Mouse (Mus musculus) embryonic facial prominence, embryonic 15.5 days (tissue): ENCODE measurements around the gene Atxn1. TPM values are rescaled to one million over a fixed set of nuclear protein-coding genes. Genes with fewer than 3 reads are reported as not detected.

ENCODE experiments used
- ATAC-seq: fragments of 200-750 bp; cut with Nextera tagmentation; 2 replicates; pipeline ENCODE4 v1.8.0; 2017; ENCODE audit warnings: low read depth, moderate TSS enrichment; ENCODE audit not compliant: insufficient number of reproducible peaks, low FRiP score, low TSS enrichment
- H3K27ac ChIP-seq: fragments of 300-500 bp; sonication (generic); replicated peaks from 2 replicates; pipeline ENCODE4 v1.5.1; 2015; ENCODE audit warnings: mild to moderate bottlenecking, inconsistent platforms
- H3K27me3 ChIP-seq: fragments of 300-500 bp; sonication (generic); 2 replicates; pipeline ENCODE4 v1.6.1; 2015; ENCODE audit warnings: inconsistent platforms
- H3K36me3 ChIP-seq: fragments of 300-500 bp; sonication (generic); 2 replicates; pipeline ENCODE4 v1.6.1; 2015; ENCODE audit warnings: mild to moderate bottlenecking, inconsistent platforms
- H3K4me1 ChIP-seq: fragments of 300-500 bp; sonication (generic); 2 replicates; pipeline ENCODE4 v1.6.1; 2015; ENCODE audit warnings: inconsistent platforms
- H3K4me2 ChIP-seq: fragments of 300-500 bp; sonication (generic); replicated peaks from 2 replicates; pipeline ENCODE4 v1.6.1; 2015; ENCODE audit warnings: mild to moderate bottlenecking, inconsistent platforms
- H3K4me3 ChIP-seq: fragments of 300-500 bp; sonication (generic); replicated peaks from 2 replicates; pipeline ENCODE4 v1.5.1; 2015; ENCODE audit warnings: mild to moderate bottlenecking, inconsistent platforms
- H3K9ac ChIP-seq: fragments of 300-500 bp; sonication (generic); 2 replicates; pipeline ENCODE4 v1.6.1; 2015; ENCODE audit warnings: inconsistent platforms
- H3K9me3 ChIP-seq: fragments of 300-500 bp; sonication (generic); replicated peaks from 2 replicates; pipeline ENCODE4 v1.6.1; 2016; ENCODE audit warnings: inconsistent platforms
- WGBS: fragments of 180-500 bp; shearing (Covaris S2); methylation state at CpG from one replicate; pipeline ENCODE4 v1.1.7; 2015; 5-methylcytosine and 5-hydroxymethylcytosine counted together
- polyA plus RNA-seq: library from polyadenylated mRNA; unstranded; fragments of >200 nt; fragmentation: Nextera tagmentation; extraction: Ambion mirVana; gene quantifications from 2 replicates; pipeline ENCODE4 v1.2.1, GENCODE M21; 2015

Gene Atxn1
- polyA plus RNA-seq: 6.7 and 7.2 TPM in 2 replicates

DNA sequence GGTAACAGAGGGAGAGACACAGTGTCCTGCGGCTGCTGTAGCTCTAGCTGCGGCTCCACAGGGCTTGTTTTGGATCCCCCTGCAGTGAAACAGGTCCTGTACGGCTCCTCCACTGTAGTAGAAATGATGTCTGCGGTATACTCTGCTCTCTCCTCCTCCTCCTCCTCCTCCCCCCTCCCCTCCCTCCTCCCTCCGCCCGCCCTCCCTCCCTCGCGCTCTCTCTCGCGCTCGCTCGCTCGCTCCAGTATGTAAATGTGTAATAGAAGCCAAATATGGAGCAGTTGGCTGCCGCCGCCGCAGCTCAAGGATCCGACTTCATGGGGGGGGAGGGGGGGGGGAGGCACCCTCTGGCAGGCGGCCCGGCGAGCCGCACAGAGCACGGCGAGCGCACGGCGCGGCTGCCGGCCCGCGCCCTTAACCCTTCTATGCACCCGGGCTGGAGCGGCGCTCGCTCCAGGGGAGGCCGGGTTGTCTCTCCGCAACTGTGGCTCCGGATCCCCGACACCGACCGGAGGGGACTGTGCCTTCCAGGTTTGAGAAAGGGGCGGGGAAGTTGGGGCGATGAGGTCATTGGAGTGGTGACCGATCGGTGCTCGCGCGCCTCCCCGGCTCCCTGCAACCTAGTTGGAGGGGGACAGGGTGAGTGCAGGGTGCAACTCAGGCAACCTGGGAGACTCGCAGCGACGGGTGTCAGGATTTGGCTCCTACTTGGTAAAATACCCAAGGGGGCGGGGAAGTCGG is at the start of gene Atxn1:
Gene Atxn1, minus strand, starts transcription at position 156 of the 741 bp plus-strand sequence.
- ATAC-seq: peak; percentile 83

DNA sequence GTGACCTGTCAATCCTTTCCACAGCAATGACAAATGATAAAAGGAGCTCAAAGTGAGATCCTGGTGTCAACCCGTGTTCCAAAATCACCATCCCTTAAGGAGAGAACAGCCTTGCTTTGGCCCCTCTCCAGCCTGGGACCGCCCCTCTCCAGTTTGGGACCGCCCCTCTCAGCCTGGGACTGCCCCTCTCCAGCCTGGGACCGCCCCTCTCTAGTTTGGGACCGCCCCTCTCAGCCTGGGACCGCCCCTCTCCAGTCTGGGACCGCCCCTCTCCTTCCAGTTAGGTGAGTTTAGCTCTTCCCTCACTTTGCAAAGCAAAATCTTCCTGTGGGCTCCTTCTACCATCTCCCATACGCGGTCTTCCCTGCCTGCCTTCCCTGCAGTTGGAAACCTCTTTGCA is 46.4 kb upstream of the Atxn1 start:
- Histone ChIP-seq H3K4me1 (peaks cover 12% of the 10 kb centered on the region), H3K4me3 (no peak overlapping the region), H3K4me2 (no peak overlapping the region), H3K27ac (no peak overlapping the region), H3K27me3 (no peaks in the 10 kb centered on the region), H3K9me3 (no peaks in the 10 kb centered on the region), H3K36me3 (no peaks in the 10 kb centered on the region), H3K9ac (no peak overlapping the region)
- WGBS: 28% methylated on average over 9 of the region's 9 CpGs
- no peak for ATAC-seq

More for the DNA sequence above, at the start of gene Atxn1:
- peak within 1 kb of the TSS; percentile 90 for H3K9ac ChIP-seq
- no peaks in the 10 kb centered on the region for H3K9me3 ChIP-seq
- WGBS: under 1% methylated on average over 52 of the region's 53 CpGs
- peaks cover 40% of the 10 kb centered on the region for H3K4me1 ChIP-seq
- no peaks in the 10 kb centered on the region for H3K36me3 ChIP-seq
- no peaks in the 10 kb centered on the region for H3K27me3 ChIP-seq
- peak within 1 kb of the TSS; percentile 94 for H3K27ac ChIP-seq
- peak within 1 kb of the TSS; percentile 93 for H3K4me2 ChIP-seq
- peak within 1 kb of the TSS; percentile 87 for H3K4me3 ChIP-seq

DNA sequence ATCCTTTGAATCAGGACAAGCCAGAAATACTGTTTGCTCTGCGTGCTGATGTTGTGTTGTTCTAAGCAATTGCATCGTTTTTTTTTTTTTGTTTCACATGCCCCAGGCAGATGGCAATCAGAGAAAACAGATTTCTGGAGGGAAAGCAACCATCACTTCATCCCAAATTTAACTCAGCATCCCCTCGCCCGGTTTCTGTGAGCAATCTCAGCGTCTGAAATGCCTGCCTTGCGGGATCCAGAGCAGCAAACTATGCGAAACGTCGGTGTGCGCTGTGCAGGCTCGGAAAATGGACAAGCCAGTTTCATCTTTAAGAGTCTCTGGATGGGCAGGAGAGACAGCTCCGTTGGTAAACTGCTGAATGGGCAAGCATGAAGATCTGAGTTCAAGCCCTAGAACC is 45.3 kb upstream of the Atxn1 start:
- Histone ChIP-seq H3K36me3 (no peaks in the 10 kb centered on the region), H3K4me3 (no peak overlapping the region), H3K27ac (no peak overlapping the region), H3K4me2 (no peak overlapping the region), H3K9ac (no peak overlapping the region), H3K4me1 (peaks cover 20% of the 10 kb centered on the region), H3K27me3 (no peaks in the 10 kb centered on the region), H3K9me3 (no peaks in the 10 kb centered on the region)
- 60% methylated on average over 12 of the region's 12 CpGs for WGBS
- ATAC-seq: no peak

DNA sequence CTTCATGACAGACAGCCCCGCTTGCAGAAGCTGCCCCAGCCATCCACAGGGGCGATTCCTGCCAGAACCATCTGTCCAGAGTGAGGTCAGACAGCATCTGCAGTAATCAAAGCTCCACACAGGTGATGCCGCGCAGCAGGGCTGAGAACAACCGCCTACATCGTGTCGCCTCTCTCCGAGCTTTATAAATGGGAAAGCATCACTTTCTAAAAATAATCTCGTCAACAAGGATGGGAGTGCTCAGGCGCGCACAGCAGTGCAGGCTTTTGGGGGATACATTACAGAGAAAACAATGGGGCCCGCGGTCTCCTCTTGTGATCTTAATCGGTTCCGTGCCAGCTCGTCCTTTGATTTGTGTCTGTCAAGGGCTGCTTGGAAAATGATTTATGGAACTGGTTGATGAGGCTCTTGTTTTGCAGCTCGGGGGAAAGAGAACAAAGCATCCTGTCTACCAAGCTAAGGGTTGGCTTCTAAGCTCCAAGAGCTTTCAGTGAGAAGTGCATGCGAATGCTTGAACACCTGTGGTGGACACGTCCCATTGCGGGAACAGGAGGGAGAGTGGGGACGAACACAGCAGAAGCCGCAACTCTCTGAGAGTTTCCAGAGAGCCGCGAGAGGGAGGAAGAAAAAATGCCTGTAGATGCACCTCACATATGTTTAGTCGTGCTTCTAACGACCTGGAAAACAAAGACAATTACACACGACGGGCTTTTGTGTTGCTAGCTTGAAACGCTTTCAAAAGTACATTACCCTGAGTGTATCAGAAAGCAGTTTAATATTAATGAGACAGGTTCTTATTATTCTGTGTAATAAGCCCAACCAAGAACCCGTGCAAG is 44.2 kb upstream of the Atxn1 start:
- no peak for ATAC-seq
- Histone ChIP-seq H3K4me3 (peak overlapping the region; percentile 17; the same call in 1 of the 2 replicates), H3K4me1 (peaks cover 20% of the 10 kb centered on the region), H3K4me2 (peak overlapping the region; percentile 44), H3K9me3 (no peaks in the 10 kb centered on the region), H3K27me3 (no peaks in the 10 kb centered on the region), H3K9ac (no peak overlapping the region), H3K36me3 (no peaks in the 10 kb centered on the region), H3K27ac (no peak overlapping the region)
- 11% methylated on average over 30 of the region's 30 CpGs for WGBS

DNA sequence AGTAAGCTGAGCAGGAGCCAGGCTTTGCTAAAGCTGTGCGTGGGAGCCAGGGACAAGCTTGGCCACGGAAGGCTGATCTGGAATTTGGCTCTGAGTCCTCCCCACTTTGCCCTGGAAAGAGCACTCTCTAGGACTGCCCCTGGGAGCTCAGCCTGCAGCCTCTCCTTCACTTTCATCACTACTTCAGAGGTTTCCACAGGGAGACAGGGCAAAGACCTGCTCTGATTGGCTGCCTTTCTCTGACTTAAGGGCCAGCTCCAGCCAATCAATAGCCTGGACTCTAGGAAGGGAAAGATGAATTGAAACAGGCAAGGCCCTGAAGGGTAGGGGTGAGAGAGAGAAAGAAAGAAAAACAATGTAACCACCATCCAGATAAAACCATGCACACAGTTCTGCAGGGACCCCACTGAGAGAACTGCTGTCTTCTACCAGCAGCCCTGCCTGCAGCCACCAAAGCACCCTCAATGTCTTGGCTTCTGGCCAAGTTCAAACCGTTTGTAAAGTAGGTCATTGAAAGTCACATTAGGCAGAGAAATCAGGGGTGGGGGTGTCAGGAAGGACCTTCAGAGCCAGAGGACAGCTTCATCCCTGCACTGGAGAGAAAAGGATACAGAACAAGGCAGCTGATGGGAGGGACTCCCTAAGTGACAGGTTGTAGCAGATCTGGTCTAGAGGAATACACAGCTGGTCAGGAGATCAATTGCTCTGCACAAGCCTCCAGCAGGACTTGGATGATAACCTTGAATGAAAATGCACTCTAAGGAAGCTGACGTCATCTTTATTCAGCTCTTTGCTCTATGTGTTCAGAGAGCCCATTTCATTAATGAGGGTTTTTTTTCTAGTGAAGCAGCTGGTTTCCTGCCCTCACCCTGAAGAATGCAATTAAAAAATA is 41.6 kb upstream of the Atxn1 start:
- Histone ChIP-seq H3K4me3 (no peak overlapping the region), H3K36me3 (no peaks in the 10 kb centered on the region), H3K9ac (no peak overlapping the region), H3K9me3 (no peaks in the 10 kb centered on the region), H3K4me2 (peak overlapping the region; percentile 21; the same call in 1 of the 2 replicates), H3K27ac (peak overlapping the region; percentile 60), H3K4me1 (peaks cover 28% of the 10 kb centered on the region), H3K27me3 (no peaks in the 10 kb centered on the region)
- 12% methylated on average over 4 of the region's 4 CpGs for WGBS
- ATAC-seq: peak; percentile 83

DNA sequence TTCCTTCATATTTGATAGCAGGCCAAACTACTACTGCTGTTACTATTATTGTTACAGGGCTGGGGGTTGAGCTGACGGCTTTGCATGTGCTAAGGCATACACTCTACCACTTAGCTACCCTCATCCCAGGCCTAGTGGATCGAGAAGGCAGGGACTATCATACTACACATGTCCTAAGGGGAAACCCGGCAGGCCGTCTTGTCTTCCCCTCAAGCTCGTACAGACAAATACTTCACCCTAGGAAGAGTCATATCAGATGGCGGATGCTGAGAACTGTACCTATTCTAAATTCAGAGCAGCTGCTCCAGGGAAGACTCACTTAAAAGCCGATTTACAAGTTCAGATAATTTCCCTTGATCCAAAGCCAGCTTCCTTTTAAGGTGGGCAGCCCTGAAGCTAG is 40.8 kb upstream of the Atxn1 start:
- no peaks in the 10 kb centered on the region for H3K27me3 ChIP-seq
- no peak overlapping the region for H3K9ac ChIP-seq
- no peak overlapping the region for H3K4me3 ChIP-seq
- no peaks in the 10 kb centered on the region for H3K36me3 ChIP-seq
- peaks cover 28% of the 10 kb centered on the region for H3K4me1 ChIP-seq
- peak overlapping the region; percentile 60 for H3K27ac ChIP-seq
- 21% methylated on average over 7 of the region's 7 CpGs for WGBS
- H3K9me3 ChIP-seq: no peaks in the 10 kb centered on the region
- H3K4me2 ChIP-seq: 0 out of 2 replicates have a peak overlapping the region, but pooled peaks have one; percentile 21
- ATAC-seq: no peak

DNA sequence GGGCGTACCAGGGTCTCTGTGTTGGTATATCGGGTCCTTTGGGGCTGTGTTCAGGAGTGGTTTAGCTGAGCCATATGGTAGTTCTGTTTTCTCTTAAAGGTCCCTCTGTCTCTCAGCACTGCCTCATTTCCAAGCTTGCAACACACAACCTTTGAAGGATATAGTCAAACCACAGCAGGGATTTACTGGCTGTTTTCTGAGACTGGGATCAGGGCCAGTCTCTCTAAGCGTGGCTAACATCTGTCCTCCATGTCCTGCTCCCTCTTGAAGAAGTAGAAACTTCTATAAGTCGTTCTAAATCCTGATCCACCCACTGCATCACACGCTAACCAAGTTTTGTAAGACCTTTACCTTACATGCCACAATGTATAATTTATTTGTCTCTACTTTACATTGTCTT is 36.5 kb upstream of the Atxn1 start:
- no peak overlapping the region for H3K9ac ChIP-seq
- no peaks in the 10 kb centered on the region for H3K27me3 ChIP-seq
- no peak overlapping the region for H3K4me3 ChIP-seq
- ATAC-seq: no peak
- peaks cover 17% of the 10 kb centered on the region for H3K4me1 ChIP-seq
- H3K27ac ChIP-seq: peak overlapping the region; percentile 40
- H3K4me2 ChIP-seq: no peak overlapping the region
- H3K36me3 ChIP-seq: no peaks in the 10 kb centered on the region
- no peaks in the 10 kb centered on the region for H3K9me3 ChIP-seq
- WGBS: 48% methylated on average over 5 of the region's 5 CpGs

DNA sequence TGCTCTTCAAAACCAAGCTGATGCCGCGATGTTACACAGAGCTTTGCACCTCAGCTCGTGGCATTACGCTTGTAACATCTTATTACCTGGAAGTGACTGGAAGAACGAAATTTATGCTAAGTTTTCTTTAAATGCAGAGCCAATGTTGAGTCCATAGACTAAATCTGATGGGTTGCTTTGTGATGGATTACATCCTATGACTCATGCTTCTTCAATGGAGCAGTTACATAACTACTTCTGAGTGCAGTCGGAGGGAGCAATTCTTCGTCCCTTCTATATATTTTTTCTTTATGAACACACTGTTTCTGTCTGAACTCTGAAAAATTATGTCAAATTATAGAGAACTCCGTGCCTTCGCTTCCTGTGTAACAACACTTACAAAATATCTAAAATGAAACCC is 28.1 kb upstream of the Atxn1 start:
- no peak overlapping the region for H3K4me2 ChIP-seq

DNA sequence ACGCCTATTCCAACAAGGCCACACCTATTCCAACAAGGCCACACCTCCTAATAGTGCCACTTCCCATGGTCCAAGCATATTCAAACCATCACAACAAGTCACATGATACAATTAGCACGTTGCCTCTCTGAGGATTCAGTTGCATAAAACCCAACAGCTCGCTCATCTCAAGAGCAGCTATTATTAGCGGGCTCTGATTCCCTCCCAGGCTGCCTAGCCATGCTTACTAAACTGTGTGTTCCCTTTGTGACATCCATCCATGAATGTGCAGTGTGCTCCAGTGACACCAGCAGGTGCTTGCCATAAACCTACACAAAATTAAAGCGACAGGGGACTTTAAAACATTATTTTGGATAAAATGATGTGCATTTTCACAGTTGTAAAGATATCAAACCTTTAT is 25.7 kb upstream of the Atxn1 start:
- 74% methylated on average over 5 of the region's 5 CpGs for WGBS
- no peak overlapping the region for H3K4me2 ChIP-seq
- H3K36me3 ChIP-seq: no peaks in the 10 kb centered on the region
- no peaks in the 10 kb centered on the region for H3K9me3 ChIP-seq
- H3K9ac ChIP-seq: no peak overlapping the region
- no peak for ATAC-seq
- no peaks in the 10 kb centered on the region for H3K4me1 ChIP-seq
- no peak overlapping the region for H3K27ac ChIP-seq
- no peak overlapping the region for H3K4me3 ChIP-seq
- H3K27me3 ChIP-seq: no peaks in the 10 kb centered on the region

More for the DNA sequence above, 28.1 kb upstream of the Atxn1 start:
- H3K27me3 ChIP-seq: no peaks in the 10 kb centered on the region
- H3K4me1 ChIP-seq: no peaks in the 10 kb centered on the region
- H3K36me3 ChIP-seq: no peaks in the 10 kb centered on the region
- no peak overlapping the region for H3K4me3 ChIP-seq
- no peak overlapping the region for H3K27ac ChIP-seq
- WGBS: 78% methylated on average over 9 of the region's 9 CpGs
- no peak overlapping the region for H3K9ac ChIP-seq
- H3K9me3 ChIP-seq: no peaks in the 10 kb centered on the region
- no peak for ATAC-seq

DNA sequence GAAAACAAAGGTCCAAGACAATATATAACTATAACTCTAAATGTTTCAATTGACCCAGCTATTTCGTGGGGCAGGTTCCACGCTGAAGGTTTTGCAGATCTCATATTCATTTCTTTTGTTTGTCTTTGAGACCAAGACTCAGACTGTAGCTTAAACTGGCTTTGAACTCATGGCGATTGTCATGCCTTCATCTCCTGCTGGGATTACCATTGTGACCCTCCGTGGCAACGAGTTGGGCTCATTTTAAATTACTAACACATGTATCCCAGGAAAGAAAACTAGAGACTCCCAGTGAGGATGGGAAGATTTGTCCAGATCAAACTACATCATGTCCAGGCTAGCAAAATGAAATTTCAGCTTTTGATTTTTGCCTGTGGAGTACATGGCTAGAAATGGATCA is 14.4 kb upstream of the Atxn1 start:
- no peak for ATAC-seq
- H3K4me3 ChIP-seq: no peak overlapping the region
- H3K27me3 ChIP-seq: no peaks in the 10 kb centered on the region
- H3K4me2 ChIP-seq: no peak overlapping the region
- WGBS: 44% methylated on average over 5 of the region's 5 CpGs
- no peaks in the 10 kb centered on the region for H3K36me3 ChIP-seq
- no peak overlapping the region for H3K27ac ChIP-seq
- no peak overlapping the region for H3K9ac ChIP-seq
- no peaks in the 10 kb centered on the region for H3K9me3 ChIP-seq
- H3K4me1 ChIP-seq: peaks cover 5% of the 10 kb centered on the region; the same call in 1 of the 2 replicates

DNA sequence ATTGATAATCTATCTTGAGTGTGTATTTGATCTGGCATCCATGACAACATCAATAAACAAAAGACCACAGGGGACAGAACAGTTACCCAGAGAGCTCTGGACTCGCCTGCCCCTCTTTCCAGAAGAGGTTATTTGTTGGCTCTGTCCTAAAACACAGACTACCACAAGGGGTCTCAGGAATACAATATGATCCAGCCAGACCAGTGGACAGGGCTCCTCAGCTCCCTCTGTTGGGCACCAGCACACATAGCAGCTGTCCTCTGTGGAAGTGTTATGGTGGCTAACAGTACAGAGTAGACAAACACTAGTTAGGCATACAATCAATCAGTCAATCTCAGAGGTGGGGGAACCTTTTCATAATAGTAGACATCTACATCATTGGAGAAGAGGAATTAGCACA is 12.1 kb upstream of the Atxn1 start:
- Histone ChIP-seq H3K9ac (no peak overlapping the region), H3K9me3 (no peaks in the 10 kb centered on the region), H3K27ac (no peak overlapping the region), H3K4me2 (no peak overlapping the region), H3K36me3 (no peaks in the 10 kb centered on the region), H3K4me1 (peaks cover 8% of the 10 kb centered on the region; the same call in 1 of the 2 replicates), H3K27me3 (no peaks in the 10 kb centered on the region), H3K4me3 (no peak overlapping the region)
- WGBS: 50% methylated on average over 1 of the region's 1 CpGs
- no peak for ATAC-seq
